Mouse (Mus musculus) B cell, adult 2 months (primary cell): ENCODE results near the gene Bcat2.

ENCODE experiments used
- DNase-seq, 2 experiments: peaks; one replicate each; pipeline ENCODE4 v3.0.0; 2022

Gene Bcat2

GRCm38 (mm10) chr7:45587631-45588592 is 18.0 kb downstream of the Bcat2 start:
- DNase-seq, result no peak

GRCm38 (mm10) chr7:45589173-45589572 is 19.2 kb downstream of the Bcat2 start:
- peak; percentile 84 to 87 for DNase-seq

GRCm38 (mm10) chr7:45589898-45590297 is 19.9 kb downstream of the Bcat2 start:
- no peak for DNase-seq

- DNase-seq, result no peak
Observed at GRCm38 (mm10) chr7:45590874-45591273, 20.9 kb downstream of the Bcat2 start.

GRCm38 (mm10) chr7:45591880-45592279 is 21.9 kb downstream of the Bcat2 start:
- DNase-seq, result peak; percentile 64 to 75

GRCm38 (mm10) chr7:45593118-45593815 is 23.3 kb downstream of the Bcat2 start:
- DNase-seq, result peak; percentile 87

- DNase-seq, result no peak
Observed at GRCm38 (mm10) chr7:45595176-45595575, 25.2 kb downstream of the Bcat2 start.

GRCm38 (mm10) chr7:45596107-45596506 is 26.2 kb downstream of the Bcat2 start:
- no peak for DNase-seq

GRCm38 (mm10) chr7:45597013-45597412 is 27.1 kb downstream of the Bcat2 start:
- no peak for DNase-seq

- DNase-seq, result no peak
Observed at GRCm38 (mm10) chr7:45597527-45597926, 27.6 kb downstream of the Bcat2 start.

GRCm38 (mm10) chr7:45598960-45599879 is 29.3 kb downstream of the Bcat2 start:
- DNase-seq, result no peak

- no peak for DNase-seq
Observed at GRCm38 (mm10) chr7:45605704-45606289, 35.8 kb downstream of the Bcat2 start.

- DNase-seq, result no peak
Observed at GRCm38 (mm10) chr7:45609511-45609910, 39.6 kb downstream of the Bcat2 start.

- DNase-seq, result no peak
Observed at GRCm38 (mm10) chr7:45616277-45616676, 46.3 kb downstream of the Bcat2 start.

GRCm38 (mm10) chr7:45617042-45617695 is 47.2 kb downstream of the Bcat2 start, which contains the start of gene Fut1:
Gene Fut1, plus strand, starts transcription at chr7:45617289.
- DNase-seq, result no peak

GRCm38 (mm10) chr7:45618316-45618715 is 48.4 kb downstream of the Bcat2 start:
- no peak for DNase-seq

GRCm38 (mm10) chr7:45619592-45619991 is 49.6 kb downstream of the Bcat2 start:
- DNase-seq, result no peak

GRCm38 (mm10) chr7:45621443-45621842 is 51.5 kb downstream of the Bcat2 start, which contains the start of gene Izumo1:
Gene Izumo1, plus strand, starts transcription at chr7:45621811.
- DNase-seq, result peak; percentile 38 to 57

- DNase-seq, result no peak
Observed at GRCm38 (mm10) chr7:45623507-45623906, 53.6 kb downstream of the Bcat2 start.

- no peak for DNase-seq
Observed at GRCm38 (mm10) chr7:45624718-45625117, 54.8 kb downstream of the Bcat2 start.

GRCm38 (mm10) chr7:45625481-45625880 is 55.5 kb downstream of the Bcat2 start:
- DNase-seq, result no peak
